Mouse (Mus musculus): ENCODE results near the gene Nat8.
A peak's percentile ranks its signal among the peaks of the same experiment; 100 is the strongest.
"Not testable (repeated sequence)": the region's sequence is repeated elsewhere in the genome, so short reads cannot be mapped to it uniquely, and the experiment has no call there.

Gene Nat8

DNA sequence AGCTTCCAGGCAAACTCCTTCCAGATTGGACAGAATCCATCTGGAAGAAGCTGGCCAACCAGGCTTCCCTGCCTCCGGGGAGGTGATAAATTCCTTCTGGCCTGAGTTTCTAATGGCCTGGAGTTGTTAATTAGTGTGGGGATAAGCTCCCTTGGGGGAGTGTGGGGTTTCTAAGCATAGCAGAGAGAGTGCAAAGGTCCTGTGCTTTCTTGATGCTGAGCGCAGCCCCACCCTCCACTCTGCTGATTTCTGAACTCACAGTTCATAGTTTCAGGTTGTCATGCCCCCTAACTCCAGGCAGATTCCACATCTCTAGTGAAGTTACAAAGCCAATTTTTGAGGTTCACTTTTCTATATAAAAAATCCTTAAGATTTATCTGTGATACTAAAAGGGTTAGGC, 3.2 kb upstream of the Nat8 start:
- not testable (repeated sequence) for DNase-seq

DNA sequence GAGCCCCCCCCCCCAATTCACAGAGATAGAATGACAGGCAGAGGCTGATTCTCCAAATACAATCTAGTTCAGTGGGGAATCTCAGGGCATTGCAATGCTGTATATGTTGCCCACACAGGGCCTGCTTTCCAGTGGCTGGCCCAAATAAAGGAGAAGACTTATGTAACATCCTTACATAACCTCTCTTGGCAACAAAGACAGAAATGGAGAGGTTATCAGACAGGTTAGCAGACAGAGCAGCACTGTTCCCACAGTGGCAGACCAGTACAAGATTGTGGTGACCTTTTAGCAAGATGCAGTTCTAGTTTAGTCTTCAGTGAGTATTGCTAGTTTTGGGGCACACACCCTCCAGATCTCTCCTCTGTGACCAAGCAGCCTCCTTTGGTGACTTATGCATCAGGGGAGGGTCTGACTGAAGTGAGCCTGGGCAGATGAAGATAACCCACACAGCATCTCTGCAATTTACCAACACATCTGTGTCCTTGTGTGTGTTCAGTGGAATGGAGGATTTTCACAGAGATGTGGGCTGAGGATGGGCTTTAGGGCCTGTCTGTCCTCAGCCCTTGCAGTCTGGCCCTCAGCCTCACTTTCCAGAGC, 2.7 kb upstream of the Nat8 start:
- not testable (repeated sequence) for DNase-seq

- no peak for DNase-seq
Measured at GRCm38 (mm10) chr6:85829462-85829861, 2.4 kb downstream of the Nat8 start.

DNA sequence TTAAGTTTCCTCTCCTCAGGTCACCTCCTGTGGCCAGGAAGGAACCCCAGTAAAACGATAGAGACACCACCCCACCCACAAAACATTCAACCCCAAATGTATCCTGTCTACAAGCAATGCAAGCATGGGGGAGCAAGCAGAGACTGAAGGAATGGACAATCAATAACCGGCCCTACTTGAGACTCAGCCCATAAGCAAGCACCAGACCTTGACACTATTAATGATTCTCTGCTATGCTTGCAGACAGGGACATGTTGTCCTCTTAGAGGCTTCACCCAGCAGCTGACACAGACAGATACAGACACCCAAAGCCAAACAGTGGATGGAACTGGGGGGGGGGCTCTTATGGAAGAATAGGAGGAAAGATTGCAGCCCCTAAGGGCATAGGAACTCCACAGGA, 6.0 kb downstream of the Nat8 start:
- no peak for DNase-seq

DNA sequence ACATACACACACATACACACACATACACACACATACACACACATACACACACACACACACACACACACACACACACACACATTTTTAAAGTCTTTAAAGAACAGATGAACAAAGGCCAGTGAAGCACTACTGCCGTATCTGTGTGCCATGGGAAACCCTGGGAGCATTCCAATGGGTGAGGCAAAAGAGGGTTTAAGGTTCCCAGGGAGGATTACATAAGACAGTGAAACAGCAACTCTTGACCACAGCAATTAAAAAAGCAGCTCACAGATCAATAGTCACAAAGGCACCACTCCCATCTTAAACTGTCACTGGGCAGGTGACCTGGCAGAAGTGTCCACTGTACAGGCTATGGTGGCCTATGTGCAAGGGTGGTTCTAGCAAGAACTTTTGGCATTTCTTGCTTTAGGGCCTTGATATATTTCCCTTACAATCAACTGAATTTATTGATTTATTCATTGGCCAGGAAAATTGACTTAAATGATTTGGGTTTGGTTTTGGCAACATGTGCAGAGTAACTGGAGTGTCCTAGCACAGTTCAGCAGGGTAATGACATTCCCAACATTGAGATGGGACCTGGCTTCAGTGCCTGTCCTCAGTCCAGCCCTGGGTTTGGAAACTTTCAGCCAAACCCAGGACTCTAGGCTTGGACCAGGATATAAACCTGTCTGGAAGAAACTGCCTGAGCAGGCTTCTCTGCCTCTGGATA, 8.3 kb downstream of the Nat8 start:
- DNase-seq = no peak

- DNase-seq = no peak
Measured at GRCm38 (mm10) chr6:85822286-85822685, 9.6 kb downstream of the Nat8 start.

GRCm38 (mm10) chr6:85820837-85821236, 11.0 kb downstream of the Nat8 start, which contains the start of the genes Nat8f6 and Nat8f5:
TSS of gene Nat8f6 (minus strand) at chr6:85820954.
TSS of gene Nat8f5 (minus strand) at chr6:85820972.
- DNase-seq = no peak

DNA sequence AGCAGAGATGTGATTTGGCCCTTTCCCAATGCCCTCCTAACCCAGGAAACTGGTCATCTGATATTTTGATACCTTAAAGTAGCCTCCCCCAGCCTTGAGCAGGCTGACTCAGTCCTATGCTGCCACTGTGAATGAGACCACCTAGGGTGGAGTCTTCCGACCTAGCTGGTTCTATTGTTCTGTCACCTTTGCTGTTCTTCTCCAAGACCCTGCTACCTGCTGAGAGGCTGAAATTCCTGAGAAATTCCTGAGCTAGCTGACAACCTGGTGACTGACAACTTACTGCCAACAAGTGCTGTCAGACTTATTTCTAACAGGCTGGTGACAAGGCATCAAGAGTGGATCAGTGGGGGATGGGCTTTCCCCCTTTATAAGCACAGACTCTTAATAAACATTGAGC, 13.5 kb downstream of the Nat8 start:
- DNase-seq = no peak

- no peak for DNase-seq
Measured at GRCm38 (mm10) chr6:85813339-85813738, 18.5 kb downstream of the Nat8 start.

DNA sequence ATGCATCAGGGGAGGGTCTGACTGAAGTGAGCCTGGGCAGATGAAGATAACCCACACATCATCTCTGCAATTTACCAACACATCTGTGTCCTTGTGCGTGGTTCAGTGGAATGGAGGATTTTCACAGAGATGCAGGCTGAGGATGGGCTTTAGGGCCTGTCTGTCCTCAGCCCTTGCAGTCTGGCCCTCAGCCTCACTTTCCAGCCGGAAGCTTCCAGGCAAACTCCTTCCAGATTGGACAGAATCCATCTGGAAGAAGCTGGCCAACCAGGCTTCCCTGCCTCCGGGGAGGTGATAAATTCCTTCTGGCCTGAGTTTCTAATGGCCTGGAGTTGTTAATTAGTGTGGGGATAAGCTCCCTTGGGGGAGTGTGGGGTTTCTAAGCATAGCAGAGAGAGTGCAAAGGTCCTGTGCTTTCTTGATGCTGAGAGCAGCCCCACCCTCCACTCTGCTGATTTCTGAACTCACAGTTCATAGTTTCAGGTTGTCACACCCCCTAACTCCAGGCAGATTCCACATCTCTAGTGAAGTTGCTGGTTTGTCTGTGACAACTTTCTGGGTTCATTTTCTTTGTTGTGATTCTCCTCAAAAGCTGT, 20.8 kb downstream of the Nat8 start:
- DNase-seq = not testable (repeated sequence)

DNA sequence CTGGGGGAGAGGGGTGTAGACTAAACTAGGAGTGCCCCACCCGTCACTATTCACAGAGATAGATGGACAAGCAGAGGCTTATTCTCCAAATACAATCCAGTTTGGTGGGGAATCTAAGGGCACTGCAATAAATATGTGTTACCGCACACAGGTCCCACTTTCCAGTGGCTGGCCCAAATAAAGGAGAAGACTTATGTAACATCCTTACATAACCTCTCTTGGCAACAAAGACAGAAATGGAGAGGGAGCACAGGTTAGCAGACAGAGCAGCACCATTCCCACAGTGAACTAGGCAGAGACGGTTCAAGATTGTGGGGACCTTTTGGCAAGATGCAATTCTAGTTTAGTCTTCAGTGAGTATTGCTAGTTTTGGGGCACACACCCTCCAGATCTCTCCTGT, 21.4 kb downstream of the Nat8 start:
- not testable (repeated sequence) for DNase-seq

DNA sequence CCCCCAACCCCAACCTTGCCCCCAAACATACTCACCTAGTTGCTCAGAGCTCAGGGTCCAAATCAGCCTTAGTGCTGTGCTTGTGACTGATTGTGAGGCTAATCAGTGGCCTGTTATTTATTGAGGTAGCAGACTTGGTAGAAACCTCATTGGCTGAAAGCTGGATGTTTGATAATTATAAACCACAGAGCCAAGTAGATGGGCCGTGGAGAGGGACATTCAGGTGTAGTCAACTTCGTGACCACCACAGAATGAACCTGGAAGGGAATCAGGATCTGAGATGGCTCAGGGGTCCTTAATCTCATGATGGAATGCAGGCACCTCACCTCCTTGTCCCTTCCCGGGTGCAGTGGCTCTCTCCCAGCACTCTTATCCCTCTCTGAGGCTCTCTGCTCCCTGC, 22.1 kb downstream of the Nat8 start:
- DNase-seq = not testable (repeated sequence)

GRCm38 (mm10) chr6:85803180-85803579, 28.7 kb downstream of the Nat8 start:
- DNase-seq = peak; percentile 8
